Mouse (Mus musculus) brain, embryonic 14.5 days (tissue): ENCODE results near the gene Sim2.

ENCODE experiments used
- CTCF ChIP-seq: fragments of 200-500 bp; IDR thresholded peaks from 2 replicates; pipeline ENCODE4 v1.5.1; 2012; ENCODE audit warnings: inconsistent platforms, mild to moderate bottlenecking, moderate library complexity, borderline replicate concordance; ENCODE audit not compliant: insufficient read depth, insufficient read length; ENCODE audit errors: extremely low read depth
- POLR2A ChIP-seq: fragments of 200-500 bp; IDR thresholded peaks from 2 replicates; pipeline ENCODE4 v1.6.1; 2012; ENCODE audit warnings: mild to moderate bottlenecking, inconsistent platforms, borderline replicate concordance; ENCODE audit not compliant: poor library complexity, insufficient read depth, insufficient read length, severe bottlenecking; ENCODE audit errors: extremely low read depth

DNA sequence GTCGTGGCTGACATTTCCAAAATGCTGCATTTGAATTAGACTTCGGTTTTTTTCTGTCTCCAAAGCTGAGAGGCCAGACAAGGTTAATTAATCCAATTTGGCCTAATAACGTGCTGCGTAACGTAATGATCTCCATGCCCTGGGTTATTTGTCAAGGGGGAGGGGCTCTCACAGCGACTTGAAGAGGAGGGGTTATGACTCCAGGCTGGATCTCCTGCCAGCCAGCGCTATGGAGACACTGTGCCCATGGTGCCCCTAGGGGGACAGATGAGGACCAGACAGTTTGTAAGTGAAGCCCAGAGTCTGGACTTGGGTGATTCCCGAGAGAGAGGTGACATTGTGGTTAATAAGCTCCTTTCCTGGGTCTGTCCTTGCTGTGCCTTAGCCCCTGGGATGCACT is 29.2 kb upstream of the Sim2 start:
- TF ChIP-seq POLR2A = no peak
- TF ChIP-seq CTCF = no peak
